Mouse (Mus musculus) midbrain, embryonic 11.5 days (tissue): ENCODE measurements around the gene Olfr628. TPM values are rescaled to one million over a fixed set of nuclear protein-coding genes. Genes with fewer than 3 reads are reported as not detected.
"Not testable (repeated sequence)": the region's sequence is repeated elsewhere in the genome, so short reads cannot be mapped to it uniquely, and the experiment has no call there.

Source experiments
- ATAC-seq: fragments of 200-750 bp; cut with Nextera tagmentation; 2 replicates; pipeline ENCODE4 v1.8.0; 2017; ENCODE audit warnings: moderate TSS enrichment, moderate library complexity; ENCODE audit not compliant: low FRiP score
- DNase-seq: peaks from one replicate; pipeline ENCODE4 v3.0.0; 2015; ENCODE audit warnings: low spot score; ENCODE audit errors: missing footprints
- H3K27ac ChIP-seq: fragments of 300-500 bp; sonication (generic); 2 replicates; pipeline ENCODE4 v1.5.1; 2014; ENCODE audit warnings: low read depth, low read length
- H3K27me3 ChIP-seq: fragments of 300-500 bp; sonication (generic); 2 replicates; pipeline ENCODE4 v1.6.1; 2014; ENCODE audit warnings: mild to moderate bottlenecking, low read length, moderate library complexity, mixed read lengths; ENCODE audit not compliant: control insufficient read depth, insufficient read depth
- H3K36me3 ChIP-seq: fragments of 300-500 bp; sonication (generic); 2 replicates; pipeline ENCODE4 v1.6.1; 2014; ENCODE audit warnings: mild to moderate bottlenecking, low read length, moderate library complexity, mixed read lengths; ENCODE audit not compliant: control insufficient read depth, insufficient read depth
- H3K4me1 ChIP-seq: fragments of 300-500 bp; sonication (generic); 2 replicates; pipeline ENCODE4 v1.6.1; 2014; ENCODE audit warnings: low read length; ENCODE audit not compliant: control insufficient read depth, insufficient read depth
- H3K4me2 ChIP-seq: fragments of 300-500 bp; sonication (generic); 2 replicates; pipeline ENCODE4 v1.6.1; 2014; ENCODE audit warnings: mild to moderate bottlenecking, moderate library complexity
- H3K4me3 ChIP-seq: fragments of 300-500 bp; sonication (generic); 2 replicates; pipeline ENCODE4 v1.5.1; 2014; ENCODE audit warnings: low read depth, low read length
- H3K9ac ChIP-seq: fragments of 300-500 bp; sonication (generic); 2 replicates; pipeline ENCODE4 v1.6.1; 2014; ENCODE audit warnings: low read length
- H3K9me3 ChIP-seq: fragments of 300-500 bp; sonication (generic); 2 replicates; pipeline ENCODE4 v1.6.1; 2016; ENCODE audit warnings: low read length; ENCODE audit not compliant: control insufficient read depth
- WGBS: fragments of 180-500 bp; shearing (Covaris S2); extraction: QIAGEN DNeasy Blood & Tissue Kit; methylation state at CpG from one replicate; pipeline ENCODE4 v1.1.7; 2014; 5-methylcytosine and 5-hydroxymethylcytosine counted together
- polyA plus RNA-seq: library from polyadenylated mRNA; unstranded; fragments of >200 nt; fragmentation: Nextera tagmentation; extraction: Ambion mirVana; gene quantifications from 2 replicates; pipeline ENCODE4 v1.2.1, GENCODE M21; 2014

Gene Olfr628
- polyA plus RNA-seq, 1 experiment from 2014 or later = not detected

- not testable (repeated sequence) for H3K36me3 ChIP-seq, H3K4me2 ChIP-seq, H3K27ac ChIP-seq, DNase-seq, H3K4me1 ChIP-seq, H3K4me3 ChIP-seq, H3K9ac ChIP-seq, ATAC-seq, H3K9me3 ChIP-seq, H3K27me3 ChIP-seq
- 94% methylated on average over 6 of the region's 6 CpGs for WGBS
Observed at GRCm38 (mm10) chr7:103767687-103768086, 37.5 kb downstream of the Olfr628 start.

DNA sequence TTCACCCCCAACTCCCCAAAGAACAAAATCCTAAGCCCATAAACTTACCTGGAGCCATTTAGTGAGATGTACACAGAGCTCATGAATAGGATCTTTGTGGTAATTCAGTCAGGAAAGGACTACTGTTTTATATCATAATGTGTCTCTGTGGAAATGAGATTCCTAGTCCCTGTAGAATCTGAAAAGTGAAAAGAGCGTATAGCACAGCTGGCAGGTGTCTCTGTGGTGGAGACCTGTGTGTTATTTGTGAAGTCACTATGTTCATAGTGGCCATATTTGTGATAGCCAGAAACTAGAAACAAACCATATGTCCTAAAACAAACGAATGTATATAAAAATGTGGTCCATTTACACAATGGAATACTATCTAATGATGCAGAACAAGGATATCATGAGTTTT is 41.3 kb downstream of the Olfr628 start, which contains the start of gene Olfr69:
Olfr69 (minus strand) TSS at position 101 of the 400 bp plus-strand sequence.
- Histone ChIP-seq H3K9ac (no peak within 1 kb of the TSS), H3K4me2 (no peak within 1 kb of the TSS), H3K9me3 (no peaks in the 10 kb centered on the region), H3K27ac (no peak within 1 kb of the TSS), H3K4me3 (no peak within 1 kb of the TSS), H3K4me1 (no peaks in the 10 kb centered on the region), H3K36me3 (no peaks in the 10 kb centered on the region), H3K27me3 (no peaks in the 10 kb centered on the region)
- ATAC-seq (no peak), DNase-seq (no peak)
- 73% methylated on average over 2 of the region's 2 CpGs for WGBS

DNA sequence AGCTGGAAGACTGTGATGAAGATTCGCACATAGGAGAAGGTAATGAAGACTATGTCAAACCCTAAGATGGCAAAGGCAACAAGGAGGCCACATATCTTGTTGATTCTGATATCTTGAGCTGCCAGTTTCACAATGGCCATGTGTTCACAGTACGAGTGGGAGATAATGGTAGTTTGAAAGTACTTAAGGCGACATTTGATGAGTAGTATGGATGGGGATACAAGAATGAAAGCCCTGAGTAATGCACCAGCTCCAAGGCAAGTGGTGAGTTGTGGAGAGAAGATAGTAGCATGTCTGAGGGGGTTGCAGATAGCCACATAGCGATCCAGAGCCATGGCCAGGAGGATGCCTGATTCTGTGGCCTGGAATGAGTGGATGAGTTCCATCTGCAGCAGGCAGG is 47.5 kb downstream of the Olfr628 start:
- not testable (repeated sequence) for H3K27me3 ChIP-seq, H3K4me2 ChIP-seq, H3K4me1 ChIP-seq, H3K9ac ChIP-seq, H3K36me3 ChIP-seq, H3K4me3 ChIP-seq, H3K9me3 ChIP-seq, H3K27ac ChIP-seq, ATAC-seq, DNase-seq
- 83% methylated on average over 3 of the region's 4 CpGs for WGBS

DNA sequence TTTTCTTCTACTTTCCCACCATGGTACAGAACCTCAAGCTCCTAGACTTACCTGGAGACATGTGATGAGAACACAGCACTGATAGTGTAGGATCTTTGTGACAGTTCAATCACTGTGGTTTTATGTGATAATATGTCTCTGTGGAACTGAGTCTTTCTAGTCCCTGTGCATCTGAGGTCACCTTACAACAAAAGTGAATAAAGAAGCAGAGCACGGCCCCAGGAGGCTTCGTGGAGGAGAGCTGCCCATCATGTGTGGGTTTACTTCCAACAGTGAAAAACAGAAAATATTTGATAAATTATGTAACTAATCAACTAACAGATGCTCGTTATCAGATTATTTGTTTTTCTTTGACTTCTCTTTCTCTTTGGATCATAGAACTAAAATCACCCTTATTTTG is 49.4 kb downstream of the Olfr628 start, which contains the start of gene Olfr68:
Olfr68 (minus strand) TSS at position 101 of the 400 bp plus-strand sequence.
- Histone ChIP-seq H3K9me3 (no peaks in the 10 kb centered on the region), H3K4me2 (no peak within 1 kb of the TSS), H3K27ac (no peak within 1 kb of the TSS), H3K4me1 (no peaks in the 10 kb centered on the region), H3K9ac (no peak within 1 kb of the TSS), H3K27me3 (no peaks in the 10 kb centered on the region), H3K36me3 (no peaks in the 10 kb centered on the region), H3K4me3 (no peak within 1 kb of the TSS)
- no peak for DNase-seq
- 80% methylated on average over 3 of the region's 3 CpGs for WGBS
- no peak for ATAC-seq

Other genes starting within 250 kb of the Olfr628 start
- not detected in 2 replicates for gene Olfr609, start 232.3 kb upstream of the Olfr628 start, polyA plus RNA-seq
- not detected in 2 replicates for gene Olfr610, start 218.3 kb upstream of the Olfr628 start, polyA plus RNA-seq
- not detected in 2 replicates for gene Olfr611, start 209.5 kb upstream of the Olfr628 start, polyA plus RNA-seq
- not detected in 2 replicates for gene Olfr612, start 187.7 kb upstream of the Olfr628 start, polyA plus RNA-seq
- gene Olfr613, start 182.3 kb upstream of the Olfr628 start, polyA plus RNA-seq = not detected in 2 replicates
- gene Olfr615, start 174.3 kb upstream of the Olfr628 start, polyA plus RNA-seq = not detected in 2 replicates
- gene Olfr616, start 161.2 kb upstream of the Olfr628 start, polyA plus RNA-seq = not detected in 2 replicates
- gene Olfr617, start 157.3 kb upstream of the Olfr628 start, polyA plus RNA-seq = not detected in 2 replicates
- not detected in 2 replicates for gene Olfr618, start 140.3 kb upstream of the Olfr628 start, polyA plus RNA-seq
- gene Olfr619, start 129.8 kb upstream of the Olfr628 start, polyA plus RNA-seq = not detected in 2 replicates
- not detected in 2 replicates for gene Olfr620, start 117.8 kb upstream of the Olfr628 start, polyA plus RNA-seq
- gene Olfr622, start 87.7 kb upstream of the Olfr628 start, polyA plus RNA-seq = not detected in 2 replicates
- not detected in 2 replicates for gene Olfr623, start 66.7 kb upstream of the Olfr628 start, polyA plus RNA-seq
- gene Olfr624, start 59.2 kb upstream of the Olfr628 start, polyA plus RNA-seq = 0.03 and 0.04 TPM in 2 replicates
- gene Olfr625-ps1, start 47.7 kb upstream of the Olfr628 start, polyA plus RNA-seq = not detected in 2 replicates
- not detected in 2 replicates for gene Olfr243, start 15.7 kb upstream of the Olfr628 start, polyA plus RNA-seq
- gene Olfr629, start 14.6 kb downstream of the Olfr628 start, polyA plus RNA-seq = not detected in 2 replicates
- gene Olfr630, start 27.0 kb downstream of the Olfr628 start, polyA plus RNA-seq = not detected in 2 replicates
- gene Olfr69, start 41.2 kb downstream of the Olfr628 start, polyA plus RNA-seq = not detected in 2 replicates
- not detected in 2 replicates for gene Olfr68, start 49.3 kb downstream of the Olfr628 start, polyA plus RNA-seq
- not detected in 2 replicates for gene Olfr67, start 61.4 kb downstream of the Olfr628 start, polyA plus RNA-seq
- gene Hbb-bt, start 83.6 kb downstream of the Olfr628 start, polyA plus RNA-seq = 767 and 794 TPM in 2 replicates
- 259 and 279 TPM in 2 replicates for gene Hbb-bs, start 97.7 kb downstream of the Olfr628 start, polyA plus RNA-seq
- gene Hbb-bh2, start 110.1 kb downstream of the Olfr628 start, polyA plus RNA-seq = not detected in 2 replicates
- 2,751 and 2,795 TPM in 2 replicates for gene Hbb-bh1, start 112.8 kb downstream of the Olfr628 start, polyA plus RNA-seq
- gene Hbb-y, start 122.8 kb downstream of the Olfr628 start, polyA plus RNA-seq = 11,345 and 11,485 TPM in 2 replicates
- not detected in 2 replicates for gene Olfr66, start 155.9 kb downstream of the Olfr628 start, polyA plus RNA-seq
- gene Olfr64, start 164.1 kb downstream of the Olfr628 start, polyA plus RNA-seq = not detected in 2 replicates
- not detected in 2 replicates for gene Olfr65, start 173.1 kb downstream of the Olfr628 start, polyA plus RNA-seq
- not detected in 2 replicates for gene Olfr631, start 198.5 kb downstream of the Olfr628 start, polyA plus RNA-seq
- gene Olfr632, start 204.0 kb downstream of the Olfr628 start, polyA plus RNA-seq = not detected in 2 replicates
- gene Olfr633, start 214.1 kb downstream of the Olfr628 start, polyA plus RNA-seq = not detected in 2 replicates
- gene Olfr635, start 240.8 kb downstream of the Olfr628 start, polyA plus RNA-seq = 0.01 and 0.03 TPM in 2 replicates